Mouse (Mus musculus): ENCODE measurements at regions not wholly inside any gene's neighbourhood (a gene's known extent, or its start where the extent isn't known, plus 50 kb on each side); places are given as distances from the start of the nearest gene placed in this dataset.

- no peaks in the 10 kb centered on the region for H3K9me3 ChIP-seq (ENCODE audit: control insufficient read depth, low read length)
- H3K27me3 ChIP-seq (ENCODE audit: control insufficient read depth, insufficient read depth, low read length): no peaks in the 10 kb centered on the region
- ATAC-seq (ENCODE audit: low read depth): no peak
- no peaks in the 10 kb centered on the region for H3K4me1 ChIP-seq (ENCODE audit: control insufficient read depth, insufficient read depth, low read length)
- no peak overlapping the region for H3K4me3 ChIP-seq (ENCODE audit: low read depth, low read length)
- H3K9ac ChIP-seq (replicated peaks; ENCODE audit: low read depth, low read length): no peak overlapping the region
- H3K4me2 ChIP-seq (ENCODE audit: low read depth, low read length): no peak overlapping the region
- no peaks in the 10 kb centered on the region for H3K36me3 ChIP-seq (ENCODE audit: control insufficient read depth, insufficient read depth, low read length)
- no peak overlapping the region for H3K27ac ChIP-seq (ENCODE audit: low read depth, low read length)
Measured at GRCm38 (mm10) chr6:13006596-13006995, 63.0 kb upstream of the Tmem106b start.

DNA sequence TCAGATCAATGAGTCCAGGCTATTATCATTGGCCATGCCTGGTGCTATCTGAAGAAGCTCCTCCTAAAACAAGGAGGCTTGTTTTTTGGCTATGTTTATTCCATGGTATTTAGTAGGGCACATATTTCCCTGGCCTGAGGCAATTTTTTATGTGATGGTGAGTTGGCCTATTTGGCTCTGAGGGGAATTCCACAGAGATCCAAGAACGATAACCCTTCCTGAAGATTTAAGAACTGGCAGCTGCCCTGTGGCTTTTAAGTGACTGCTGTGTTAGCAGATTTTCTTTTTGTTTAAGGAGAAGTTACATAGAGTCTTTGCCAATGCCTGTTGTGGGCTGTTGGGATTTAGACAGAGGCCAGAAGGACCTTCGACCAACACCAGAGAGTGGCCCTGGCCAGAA is 74.9 kb upstream of the Tmem106b start:
- no peak overlapping the region for H3K9ac ChIP-seq (replicated peaks; ENCODE audit: low read depth, low read length)
- WGBS: 74% methylated on average over 2 of the region's 2 CpGs
- no peaks in the 10 kb centered on the region for H3K4me1 ChIP-seq (ENCODE audit: control insufficient read depth, insufficient read depth, low read length)
- no peak for ATAC-seq (ENCODE audit: low read depth)
- H3K4me2 ChIP-seq (ENCODE audit: low read depth, low read length): no peak overlapping the region
- no peaks in the 10 kb centered on the region for H3K27me3 ChIP-seq (ENCODE audit: control insufficient read depth, insufficient read depth, low read length)
- no peak overlapping the region for H3K4me3 ChIP-seq (ENCODE audit: low read depth, low read length)
- no peak overlapping the region for H3K27ac ChIP-seq (ENCODE audit: low read depth, low read length)
- no peaks in the 10 kb centered on the region for H3K9me3 ChIP-seq (ENCODE audit: control insufficient read depth, low read length)
- no peaks in the 10 kb centered on the region for H3K36me3 ChIP-seq (ENCODE audit: control insufficient read depth, insufficient read depth, low read length)

GRCm38 (mm10) chr6:12993772-12994171 is 75.8 kb upstream of the Tmem106b start:
- H3K9me3 ChIP-seq (ENCODE audit: control insufficient read depth, low read length): no peaks in the 10 kb centered on the region
- 83% methylated on average over 2 of the region's 2 CpGs for WGBS
- H3K4me3 ChIP-seq (ENCODE audit: low read depth, low read length): no peak overlapping the region
- no peaks in the 10 kb centered on the region for H3K27me3 ChIP-seq (ENCODE audit: control insufficient read depth, insufficient read depth, low read length)
- no peak overlapping the region for H3K9ac ChIP-seq (replicated peaks; ENCODE audit: low read depth, low read length)
- H3K4me1 ChIP-seq (ENCODE audit: control insufficient read depth, insufficient read depth, low read length): no peaks in the 10 kb centered on the region
- no peak overlapping the region for H3K27ac ChIP-seq (ENCODE audit: low read depth, low read length)
- no peak for ATAC-seq (ENCODE audit: low read depth)
- H3K4me2 ChIP-seq (ENCODE audit: low read depth, low read length): no peak overlapping the region
- no peaks in the 10 kb centered on the region for H3K36me3 ChIP-seq (ENCODE audit: control insufficient read depth, insufficient read depth, low read length)

GRCm38 (mm10) chr6:12977184-12977897 is 92.2 kb upstream of the Tmem106b start:
- H3K9me3 ChIP-seq (ENCODE audit: control insufficient read depth, low read length): no peaks in the 10 kb centered on the region

GRCm38 (mm10) chr6:12971604-12972003 is 98.0 kb upstream of the Tmem106b start:
- no peak for ATAC-seq (ENCODE audit: low read depth)
- H3K27me3 ChIP-seq (ENCODE audit: control insufficient read depth, insufficient read depth, low read length): no peaks in the 10 kb centered on the region
- H3K27ac ChIP-seq (ENCODE audit: low read depth, low read length): no peak overlapping the region
- no peaks in the 10 kb centered on the region for H3K36me3 ChIP-seq (ENCODE audit: control insufficient read depth, insufficient read depth, low read length)
- H3K4me2 ChIP-seq (ENCODE audit: low read depth, low read length): no peak overlapping the region
- 53% methylated on average over 1 of the region's 1 CpGs for WGBS
- no peak overlapping the region for H3K4me3 ChIP-seq (ENCODE audit: low read depth, low read length)
- H3K9me3 ChIP-seq (ENCODE audit: control insufficient read depth, low read length): no peaks in the 10 kb centered on the region
- H3K9ac ChIP-seq (replicated peaks; ENCODE audit: low read depth, low read length): no peak overlapping the region
- no peaks in the 10 kb centered on the region for H3K4me1 ChIP-seq (ENCODE audit: control insufficient read depth, insufficient read depth, low read length)

More at GRCm38 (mm10) chr6:12977184-12977897, 92.2 kb upstream of the Tmem106b start:
- Histone ChIP-seq H3K27me3 (ENCODE audit: control insufficient read depth, insufficient read depth, low read length) (no peaks in the 10 kb centered on the region), H3K4me2 (ENCODE audit: low read depth, low read length) (no peak overlapping the region), H3K4me1 (ENCODE audit: control insufficient read depth, insufficient read depth, low read length) (0 out of 2 replicates have a peak, but pooled peaks cover 4% of the 10 kb centered on the region), H3K9ac (replicated peaks; ENCODE audit: low read depth, low read length) (no peak overlapping the region), H3K27ac (ENCODE audit: low read depth, low read length) (no peak overlapping the region), H3K4me3 (ENCODE audit: low read depth, low read length) (no peak overlapping the region), H3K36me3 (ENCODE audit: control insufficient read depth, insufficient read depth, low read length) (no peaks in the 10 kb centered on the region)
- ATAC-seq (ENCODE audit: low read depth): peak; percentile 84
- 49% methylated on average over 1 of the region's 1 CpGs for WGBS

DNA sequence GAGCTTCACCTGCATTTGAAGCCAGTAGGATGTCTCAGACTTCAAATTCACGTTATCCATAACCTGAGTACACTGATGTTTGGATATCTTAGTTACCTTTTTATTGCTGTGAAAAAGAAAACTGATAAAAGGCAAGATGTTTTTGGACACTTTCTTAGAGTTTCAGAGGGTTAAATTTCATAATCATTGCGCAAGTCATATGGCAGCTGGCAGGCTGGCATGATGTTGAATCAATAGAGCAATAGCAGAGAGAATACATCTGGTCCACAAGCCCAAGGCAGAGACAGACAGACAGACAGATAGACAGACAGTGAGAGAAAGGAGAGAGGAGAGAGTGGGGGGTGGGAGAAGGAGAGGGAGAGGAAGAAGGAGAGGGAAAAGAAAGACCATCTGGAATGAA is 102.3 kb upstream of the Tmem106b start:
- 85% methylated on average over 2 of the region's 2 CpGs for WGBS
- Histone ChIP-seq H3K27me3 (ENCODE audit: control insufficient read depth, insufficient read depth, low read length) (no peaks in the 10 kb centered on the region), H3K4me2 (ENCODE audit: low read depth, low read length) (no peak overlapping the region), H3K36me3 (ENCODE audit: control insufficient read depth, insufficient read depth, low read length) (no peaks in the 10 kb centered on the region), H3K4me3 (ENCODE audit: low read depth, low read length) (no peak overlapping the region), H3K9ac (replicated peaks; ENCODE audit: low read depth, low read length) (no peak overlapping the region), H3K27ac (ENCODE audit: low read depth, low read length) (no peak overlapping the region), H3K9me3 (ENCODE audit: control insufficient read depth, low read length) (no peaks in the 10 kb centered on the region), H3K4me1 (ENCODE audit: control insufficient read depth, insufficient read depth, low read length) (no peaks in the 10 kb centered on the region)
- ATAC-seq (ENCODE audit: low read depth): no peak

GRCm38 (mm10) chr6:12957797-12958196 is 111.8 kb upstream of the Tmem106b start:
- Histone ChIP-seq H3K4me1 (ENCODE audit: control insufficient read depth, insufficient read depth, low read length) (no peaks in the 10 kb centered on the region), H3K9me3 (ENCODE audit: control insufficient read depth, low read length) (no peaks in the 10 kb centered on the region), H3K27me3 (ENCODE audit: control insufficient read depth, insufficient read depth, low read length) (no peaks in the 10 kb centered on the region), H3K27ac (ENCODE audit: low read depth, low read length) (no peak overlapping the region), H3K36me3 (ENCODE audit: control insufficient read depth, insufficient read depth, low read length) (no peaks in the 10 kb centered on the region), H3K9ac (replicated peaks; ENCODE audit: low read depth, low read length) (no peak overlapping the region), H3K4me3 (ENCODE audit: low read depth, low read length) (no peak overlapping the region), H3K4me2 (ENCODE audit: low read depth, low read length) (no peak overlapping the region)
- WGBS: 79% methylated on average over 6 of the region's 6 CpGs
- no peak for ATAC-seq (ENCODE audit: low read depth)

DNA sequence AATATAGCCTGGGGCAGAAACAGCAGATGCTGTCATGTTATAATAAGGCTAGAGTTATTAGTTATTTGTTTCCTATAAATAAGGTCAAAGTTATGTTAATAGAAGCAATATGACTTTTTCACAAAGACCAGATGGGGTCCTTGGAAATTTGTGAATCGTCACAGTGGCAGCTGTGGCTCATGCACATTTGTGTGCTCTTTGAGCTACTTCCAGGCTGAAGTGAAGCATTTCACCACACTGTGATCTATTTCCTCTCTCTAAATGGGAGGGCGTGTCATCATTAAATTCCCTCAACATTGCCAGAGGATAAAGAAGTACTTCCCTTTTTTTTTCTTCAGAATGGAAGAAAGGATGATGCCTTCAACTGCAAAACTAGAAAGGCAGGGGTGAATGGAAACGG is 157.9 kb upstream of the Tmem106b start:
- H3K9me3 ChIP-seq (ENCODE audit: control insufficient read depth, low read length): no peaks in the 10 kb centered on the region
- no peak overlapping the region for H3K4me3 ChIP-seq (ENCODE audit: low read depth, low read length)
- H3K4me2 ChIP-seq (ENCODE audit: low read depth, low read length): no peak overlapping the region
- no peaks in the 10 kb centered on the region for H3K36me3 ChIP-seq (ENCODE audit: control insufficient read depth, insufficient read depth, low read length)
- H3K27me3 ChIP-seq (ENCODE audit: control insufficient read depth, insufficient read depth, low read length): no peaks in the 10 kb centered on the region
- no peak overlapping the region for H3K9ac ChIP-seq (replicated peaks; ENCODE audit: low read depth, low read length)
- H3K4me1 ChIP-seq (ENCODE audit: control insufficient read depth, insufficient read depth, low read length): no peaks in the 10 kb centered on the region
- no peak overlapping the region for H3K27ac ChIP-seq (ENCODE audit: low read depth, low read length)
- no peak for ATAC-seq (ENCODE audit: low read depth)
- 37% methylated on average over 3 of the region's 3 CpGs for WGBS

DNA sequence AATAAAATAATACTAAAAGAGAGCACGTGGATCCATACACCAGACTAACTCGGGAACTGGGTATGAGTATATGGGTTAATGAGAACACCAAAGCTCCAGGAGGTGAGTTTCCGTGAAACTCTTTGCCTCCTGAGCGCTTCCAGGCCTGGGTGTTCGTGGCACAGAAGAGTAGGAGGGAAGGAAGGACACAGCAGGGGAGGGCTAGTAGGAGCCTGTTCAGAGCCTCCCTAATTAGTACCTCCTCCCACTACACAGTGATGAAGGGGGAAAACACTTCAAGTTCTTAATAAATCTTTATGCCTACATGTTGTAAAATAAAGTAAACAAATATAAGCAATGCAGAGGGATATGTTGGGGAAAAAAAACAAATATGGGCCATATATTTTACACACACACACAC is 143.7 kb upstream of the Thsd7a start:
- Histone ChIP-seq H3K4me3 (ENCODE audit: low read depth, low read length) (no peak overlapping the region), H3K9me3 (ENCODE audit: control insufficient read depth, low read length) (no peaks in the 10 kb centered on the region), H3K4me2 (ENCODE audit: low read depth, low read length) (no peak overlapping the region), H3K27ac (ENCODE audit: low read depth, low read length) (no peak overlapping the region), H3K27me3 (ENCODE audit: control insufficient read depth, insufficient read depth, low read length) (no peaks in the 10 kb centered on the region), H3K4me1 (ENCODE audit: control insufficient read depth, insufficient read depth, low read length) (no peaks in the 10 kb centered on the region), H3K9ac (replicated peaks; ENCODE audit: low read depth, low read length) (no peak overlapping the region), H3K36me3 (ENCODE audit: control insufficient read depth, insufficient read depth, low read length) (no peaks in the 10 kb centered on the region)
- 63% methylated on average over 5 of the region's 5 CpGs for WGBS
- no peak for ATAC-seq (ENCODE audit: low read depth)

Data from neural tube, embryonic 14.5 days (tissue).